Mouse (Mus musculus) heart, embryonic 16.5 days (tissue): ENCODE results near the gene Slc6a13. TPM values are rescaled to one million over a fixed set of nuclear protein-coding genes. Genes with fewer than 3 reads are reported as not detected.

Experiments
- ATAC-seq: fragments of 200-750 bp; cut with Nextera tagmentation; replicated peaks from 2 replicates; pipeline ENCODE4 v1.8.0; 2017; ENCODE audit warnings: moderate number of reproducible peaks; ENCODE audit not compliant: insufficient read depth, low FRiP score; ENCODE audit errors: extremely low read depth
- H3K27ac ChIP-seq: fragments of 300-500 bp; sonication (generic); 2 replicates; pipeline ENCODE4 v1.5.1; 2014; ENCODE audit warnings: mild to moderate bottlenecking, low read length, control low read depth, moderate library complexity
- H3K27me3 ChIP-seq: fragments of 300-500 bp; sonication (generic); 2 replicates; pipeline ENCODE4 v1.6.1; 2014; ENCODE audit warnings: low read length, mixed read lengths; ENCODE audit not compliant: control insufficient read depth, insufficient read depth
- H3K36me3 ChIP-seq: fragments of 300-500 bp; sonication (generic); 2 replicates; pipeline ENCODE4 v1.6.1; 2014; ENCODE audit not compliant: control insufficient read depth, insufficient read depth
- H3K4me1 ChIP-seq: fragments of 300-500 bp; sonication (generic); 2 replicates; pipeline ENCODE4 v1.6.1; 2014; ENCODE audit warnings: low read length, mixed read lengths; ENCODE audit not compliant: control insufficient read depth, insufficient read depth
- H3K4me2 ChIP-seq: fragments of 300-500 bp; sonication (generic); 2 replicates; pipeline ENCODE4 v1.6.1; 2014; ENCODE audit warnings: low read depth, mild to moderate bottlenecking, control low read depth, low read length
- H3K4me3 ChIP-seq: fragments of 300-500 bp; sonication (generic); 2 replicates; pipeline ENCODE4 v1.5.1; 2014; ENCODE audit warnings: mild to moderate bottlenecking, control low read depth, low read length
- H3K9ac ChIP-seq: fragments of 300-500 bp; sonication (generic); 2 replicates; pipeline ENCODE4 v1.6.1; 2014; ENCODE audit warnings: low read length, control low read depth
- H3K9me3 ChIP-seq: fragments of 300-500 bp; sonication (generic); replicated peaks from 2 replicates; pipeline ENCODE4 v1.6.1; 2016; ENCODE audit warnings: low read length; ENCODE audit not compliant: control insufficient read depth
- WGBS: fragments of 180-500 bp; shearing (Covaris S2); extraction: QIAGEN DNeasy Blood & Tissue Kit; methylation state at CpG from one replicate; pipeline ENCODE4 v1.1.7; 2014; 5-methylcytosine and 5-hydroxymethylcytosine counted together
- microRNA-seq: library from miRNA; unstranded; fragments of <30 nt; microRNA quantifications from one replicate; pipeline ENCODE4, GENCODE M21; 2017
- polyA plus RNA-seq: library from polyadenylated mRNA; unstranded; fragments of >200 nt; fragmentation: Nextera tagmentation; extraction: Ambion mirVana; gene quantifications from 2 replicates; pipeline ENCODE4 v1.2.1, GENCODE M21; 2015

Gene Slc6a13
- polyA plus RNA-seq, 1 experiment from 2014 or later: 5.4 TPM

DNA sequence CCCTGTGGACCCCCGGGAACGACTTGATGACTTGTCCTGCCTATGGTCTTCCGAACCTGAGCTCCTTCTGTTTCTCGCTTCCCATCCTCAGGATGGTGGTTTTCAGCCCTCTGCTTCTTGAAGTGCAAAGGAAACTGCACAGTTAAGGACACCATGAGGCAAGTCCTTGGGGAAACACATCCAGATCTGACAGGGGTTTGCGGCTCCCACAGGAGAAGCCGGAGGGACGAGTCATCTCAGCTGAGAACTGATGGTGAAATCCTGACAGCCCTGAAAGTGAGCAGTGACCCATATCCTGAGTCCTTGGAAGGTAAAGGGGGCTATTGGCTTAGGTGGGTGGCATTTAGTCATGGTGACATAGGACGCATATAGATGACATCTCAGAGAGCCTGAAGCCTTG lies 80.5 kb downstream of the Slc6a13 start:
- peaks cover 10% of the 10 kb centered on the region; the same call in 1 of the 2 replicates for H3K27me3 ChIP-seq
- H3K27ac ChIP-seq: no peak overlapping the region
- H3K9ac ChIP-seq: no peak overlapping the region
- WGBS: 74% methylated on average over 8 of the region's 8 CpGs
- no peaks in the 10 kb centered on the region for H3K9me3 ChIP-seq
- no peak overlapping the region for H3K4me2 ChIP-seq
- no peaks in the 10 kb centered on the region for H3K4me1 ChIP-seq
- no peak overlapping the region for H3K4me3 ChIP-seq
- H3K36me3 ChIP-seq: no peaks in the 10 kb centered on the region
- ATAC-seq: no peak

DNA sequence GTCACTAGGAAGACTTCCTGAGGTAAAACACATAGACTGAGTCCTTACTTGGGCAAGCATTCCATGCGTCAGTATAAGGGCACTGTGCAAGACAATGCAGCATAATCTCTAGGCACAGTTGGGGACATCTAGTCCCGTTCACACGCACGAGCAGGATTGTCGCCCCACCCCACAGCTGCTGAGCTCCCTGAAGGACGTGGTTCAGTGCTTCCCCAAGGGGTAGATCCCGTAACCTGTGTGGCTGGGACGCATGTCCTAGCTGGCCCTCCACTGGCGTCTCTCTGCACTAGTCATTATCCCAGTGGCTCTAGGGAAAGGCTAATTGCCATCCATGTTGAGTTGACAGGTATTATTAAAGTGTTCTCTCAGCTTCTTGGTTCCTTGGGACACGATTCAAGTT lies 82.0 kb downstream of the Slc6a13 start:
- Histone ChIP-seq H3K4me2 (no peak overlapping the region), H3K4me3 (no peak overlapping the region), H3K9me3 (no peaks in the 10 kb centered on the region), H3K9ac (no peak overlapping the region), H3K27ac (no peak overlapping the region), H3K36me3 (no peaks in the 10 kb centered on the region), H3K4me1 (no peaks in the 10 kb centered on the region), H3K27me3 (peaks cover 12% of the 10 kb centered on the region; the same call in 1 of the 2 replicates)
- ATAC-seq: no peak
- WGBS: 57% methylated on average over 10 of the region's 10 CpGs

DNA sequence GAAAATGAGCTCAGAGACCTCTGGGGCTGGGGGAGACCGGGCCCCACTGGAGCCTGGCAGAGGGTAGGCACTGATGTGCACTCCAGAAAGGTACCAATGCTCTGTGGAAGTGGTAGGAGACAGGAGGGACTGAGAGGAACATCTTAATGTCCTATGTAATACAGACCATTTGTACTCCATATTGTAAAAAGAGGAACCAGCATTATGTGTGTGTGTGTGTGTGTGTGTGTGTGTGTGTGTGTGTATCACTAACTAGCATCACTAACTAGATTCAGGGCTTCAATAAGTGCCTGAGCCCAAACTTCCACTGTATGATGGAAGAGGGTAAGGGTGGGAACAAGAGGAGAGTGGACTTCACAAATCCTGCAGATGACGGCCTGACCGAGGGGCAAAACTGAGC lies 85.4 kb downstream of the Slc6a13 start:
- Histone ChIP-seq H3K9ac (no peak overlapping the region), H3K9me3 (no peaks in the 10 kb centered on the region), H3K27ac (no peak overlapping the region), H3K4me3 (no peak overlapping the region), H3K4me2 (no peak overlapping the region), H3K27me3 (peaks cover 15% of the 10 kb centered on the region; the same call in 1 of the 2 replicates), H3K36me3 (no peaks in the 10 kb centered on the region), H3K4me1 (no peaks in the 10 kb centered on the region)
- no peak for ATAC-seq
- 88% methylated on average over 3 of the region's 3 CpGs for WGBS

Small RNA genes within 50 kb of the gene (microRNA-seq; reads per million reads assigned to microRNA genes)
- not detected for gene Gm24855

Other genes starting within 250 kb of the Slc6a13 start
- 27.2 and 30.4 TPM in 2 replicates for gene Mical3, start 169.2 kb upstream of the Slc6a13 start, polyA plus RNA-seq
- 6.7 and 7.6 TPM in 2 replicates for gene Pex26, start 116.6 kb upstream of the Slc6a13 start, polyA plus RNA-seq
- gene Tuba8, start 89.5 kb upstream of the Slc6a13 start, polyA plus RNA-seq: 1.2 and 2.0 TPM in 2 replicates
- 3.6 and 6.1 TPM in 2 replicates for gene Usp18, start 54.3 kb upstream of the Slc6a13 start, polyA plus RNA-seq
- gene Slc6a12, start 42.8 kb downstream of the Slc6a13 start, polyA plus RNA-seq: not detected in 2 replicates
- gene Iqsec3, start 173.5 kb downstream of the Slc6a13 start, polyA plus RNA-seq: 0.02 TPM in 1 of 2 replicates, not detected in the other